Mouse (Mus musculus) midbrain, embryonic 10.5 days (tissue): ENCODE measurements around the gene Pym1. TPM values are rescaled to one million over a fixed set of nuclear protein-coding genes. Genes with fewer than 3 reads are reported as not detected.

Experiments
- DNase-seq: peaks from one replicate; pipeline ENCODE4 v3.0.0-alpha.2; 2017; ENCODE audit warnings: low spot score
- H3K27ac ChIP-seq: fragments of 300-500 bp; sonication (generic); replicated peaks from 2 replicates; pipeline ENCODE4 v1.5.1; 2016; ENCODE audit warnings: mild to moderate bottlenecking
- H3K27me3 ChIP-seq: fragments of 300-500 bp; sonication (generic); 2 replicates; pipeline ENCODE4 v1.6.1; 2016; ENCODE audit warnings: low read depth, mild to moderate bottlenecking; ENCODE audit not compliant: poor library complexity, severe bottlenecking
- H3K36me3 ChIP-seq: fragments of 300-500 bp; sonication (generic); 2 replicates; pipeline ENCODE4 v1.6.1; 2016; ENCODE audit warnings: mild to moderate bottlenecking, moderate library complexity
- H3K4me1 ChIP-seq: fragments of 300-500 bp; sonication (generic); 2 replicates; pipeline ENCODE4 v1.6.1; 2016
- H3K4me3 ChIP-seq: fragments of 300-500 bp; sonication (generic); 2 replicates; pipeline ENCODE4 v1.5.1; 2016; ENCODE audit warnings: mild to moderate bottlenecking, moderate library complexity
- H3K9me3 ChIP-seq: fragments of 300-500 bp; sonication (generic); replicated peaks from 2 replicates; pipeline ENCODE4 v1.6.1; 2016; ENCODE audit warnings: mild to moderate bottlenecking
- WGBS: fragments of 180-500 bp; shearing (Covaris S2); methylation state at CpG from one replicate; pipeline ENCODE4 v1.1.7; 2016; 5-methylcytosine and 5-hydroxymethylcytosine counted together
- polyA plus RNA-seq: library from polyadenylated mRNA; unstranded; fragments of >200 nt; fragmentation: Nextera tagmentation; extraction: Ambion mirVana; gene quantifications from 2 replicates; pipeline ENCODE4 v1.2.1, GENCODE M21; 2016

Gene Pym1
- polyA plus RNA-seq, 1 experiment from 2014 or later = 59.1 TPM

DNA sequence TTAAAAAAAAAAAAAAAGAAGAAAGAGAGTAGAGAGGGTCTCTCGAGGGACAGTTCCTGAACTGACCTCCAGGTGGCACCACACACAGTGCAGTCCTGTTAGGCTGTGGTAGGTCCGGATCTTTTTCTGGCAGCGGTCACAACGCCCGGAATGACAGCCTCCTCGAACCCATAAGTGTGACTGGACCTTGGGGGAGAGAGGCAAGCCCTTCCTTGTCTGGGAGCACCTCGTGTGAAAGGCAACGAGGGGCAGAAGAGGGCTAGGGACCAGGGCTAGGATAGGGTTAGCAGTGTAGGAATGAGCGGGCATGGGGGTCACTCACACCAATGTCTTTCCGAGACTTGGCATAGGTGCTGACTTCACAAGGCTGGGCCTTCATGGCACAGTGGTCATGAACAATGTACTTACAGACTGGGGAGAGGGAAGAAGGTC, 16.7 kb upstream of the Pym1 start:
- WGBS = 18% methylated on average over 10 of the region's 10 CpGs
- Histone ChIP-seq H3K4me1 (peaks cover 4% of the 10 kb centered on the region), H3K27ac (no peak overlapping the region), H3K4me3 (peak overlapping the region; percentile 27; the same call in 1 of the 2 replicates), H3K27me3 (no peaks in the 10 kb centered on the region), H3K36me3 (no peaks in the 10 kb centered on the region), H3K9me3 (no peaks in the 10 kb centered on the region)
- DNase-seq = peak; percentile 67

DNA sequence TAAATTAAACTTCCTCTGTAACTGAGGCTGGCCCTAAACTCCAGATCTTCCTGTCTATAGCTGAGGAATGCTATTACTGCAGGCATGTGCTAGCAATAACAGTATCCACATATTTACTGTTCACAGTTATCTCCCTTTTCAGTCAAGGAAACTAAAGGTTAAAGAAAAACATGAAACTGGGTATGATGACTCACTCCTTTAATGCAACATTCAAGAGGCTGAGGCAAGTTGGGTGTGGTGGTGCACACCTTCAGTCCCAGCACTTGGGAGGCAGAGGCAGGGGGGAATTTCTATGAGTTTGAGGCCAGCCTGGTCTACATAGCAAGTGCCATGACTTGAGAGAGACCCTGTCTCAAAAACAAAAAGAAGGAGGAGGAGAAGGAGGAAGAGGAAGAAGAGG, 15.7 kb upstream of the Pym1 start:
- H3K9me3 ChIP-seq = no peaks in the 10 kb centered on the region
- no peak for DNase-seq

DNA sequence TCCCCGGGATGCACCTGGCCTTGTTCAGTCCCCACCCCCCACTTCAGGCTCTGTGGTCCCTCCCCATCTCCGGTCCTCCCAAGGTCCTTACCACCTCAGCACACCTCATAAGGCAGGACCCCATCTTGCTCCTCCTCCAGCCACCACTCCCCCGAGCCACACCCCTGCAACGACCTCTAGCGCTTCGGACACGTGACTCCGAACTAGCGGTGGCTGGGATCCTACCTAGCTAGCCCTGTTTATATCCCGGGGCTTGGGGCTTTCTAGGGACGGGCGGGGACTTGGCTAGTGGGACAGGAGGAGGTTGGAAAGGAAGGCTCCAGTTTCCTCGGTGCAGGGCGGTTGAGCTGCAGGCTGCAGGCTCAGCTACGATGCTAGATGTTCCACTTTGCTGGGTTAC, 10.3 kb upstream of the Pym1 start:
- peak; percentile 20 for DNase-seq
- Histone ChIP-seq H3K4me3 (peak overlapping the region; percentile 45), H3K27me3 (peaks cover 14% of the 10 kb centered on the region), H3K9me3 (no peaks in the 10 kb centered on the region), H3K36me3 (no peaks in the 10 kb centered on the region), H3K4me1 (peaks cover 10% of the 10 kb centered on the region), H3K27ac (peak overlapping the region; percentile 38; the same call in 1 of the 2 replicates)
- 4% methylated on average over 15 of the region's 15 CpGs for WGBS

More for the DNA sequence above, 15.7 kb upstream of the Pym1 start:
- Histone ChIP-seq H3K36me3 (no peaks in the 10 kb centered on the region), H3K27me3 (no peaks in the 10 kb centered on the region), H3K4me1 (peaks cover 5% of the 10 kb centered on the region), H3K27ac (no peak overlapping the region), H3K4me3 (no peak overlapping the region)

DNA sequence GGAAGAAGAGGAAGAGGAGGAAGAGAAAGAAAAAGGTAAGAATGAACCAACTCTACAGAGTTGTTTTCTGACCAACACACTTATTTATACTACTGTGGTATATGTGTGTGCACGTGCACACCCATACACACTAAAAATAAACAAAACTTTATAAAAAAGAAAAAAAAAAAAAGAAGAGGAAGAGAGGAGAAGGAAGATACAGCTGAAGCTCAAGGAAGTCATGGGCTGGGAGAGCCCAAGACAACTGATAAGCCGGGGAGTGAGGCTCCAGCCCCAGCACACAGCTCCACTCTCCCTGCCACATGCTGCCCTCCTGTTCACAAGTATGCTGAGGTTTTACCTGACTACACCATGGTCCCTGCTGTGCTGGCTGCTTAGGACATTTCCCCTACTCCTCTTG, 7.4 kb upstream of the Pym1 start:
- no peak for DNase-seq
- Histone ChIP-seq H3K4me3 (no peak overlapping the region), H3K4me1 (peaks cover 35% of the 10 kb centered on the region), H3K9me3 (no peaks in the 10 kb centered on the region), H3K27ac (no peak overlapping the region), H3K36me3 (no peaks in the 10 kb centered on the region), H3K27me3 (peaks cover 43% of the 10 kb centered on the region)
- 74% methylated on average over 2 of the region's 2 CpGs for WGBS

DNA sequence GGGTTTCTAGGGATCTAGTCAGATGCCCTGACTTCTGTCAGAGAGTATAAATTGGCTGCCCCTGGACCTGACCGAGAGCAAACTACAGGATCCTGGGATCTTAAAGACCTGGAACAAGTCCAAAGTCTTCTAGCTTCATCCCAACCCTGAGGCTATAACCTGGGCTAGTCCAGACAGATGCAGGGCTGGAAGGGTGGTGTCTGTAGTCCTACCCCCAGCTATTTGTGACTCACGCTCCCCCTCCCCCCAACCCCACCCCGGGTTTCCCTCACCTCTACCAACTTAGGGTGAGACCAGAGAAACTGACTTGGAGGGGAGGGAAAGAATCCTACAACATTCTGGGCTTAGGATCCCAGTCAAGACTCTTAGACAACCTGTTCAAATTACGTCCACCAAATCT, 5.1 kb upstream of the Pym1 start:
- no peak for DNase-seq
- Histone ChIP-seq H3K9me3 (no peaks in the 10 kb centered on the region), H3K36me3 (no peaks in the 10 kb centered on the region), H3K4me3 (no peak overlapping the region), H3K27me3 (peaks cover 57% of the 10 kb centered on the region), H3K27ac (no peak overlapping the region), H3K4me1 (peaks cover 33% of the 10 kb centered on the region)
- 43% methylated on average over 4 of the region's 4 CpGs for WGBS

DNA sequence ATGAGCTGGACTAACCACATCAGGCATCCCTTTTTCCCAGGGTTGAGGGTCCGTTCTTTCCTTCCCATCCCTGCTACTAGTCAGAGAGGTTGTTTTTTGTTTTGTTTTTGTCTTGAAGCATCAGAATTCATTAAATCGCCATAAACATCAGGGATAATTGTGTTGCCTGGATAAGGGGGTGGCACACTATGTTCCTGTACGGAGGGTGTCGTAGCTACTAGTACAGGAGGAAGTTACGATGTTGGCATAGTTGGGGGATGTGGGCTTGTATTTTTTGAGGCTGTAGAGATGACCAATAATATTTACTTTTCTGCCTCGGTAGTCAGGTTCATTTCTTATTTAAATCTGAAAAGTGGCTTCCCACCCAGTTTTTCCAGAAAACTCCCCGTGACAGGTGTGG, 4.5 kb upstream of the Pym1 start:
- Histone ChIP-seq H3K4me1 (peaks cover 34% of the 10 kb centered on the region), H3K36me3 (no peaks in the 10 kb centered on the region), H3K27ac (no peak overlapping the region), H3K9me3 (no peaks in the 10 kb centered on the region), H3K4me3 (peak overlapping the region; percentile 72), H3K27me3 (peaks cover 57% of the 10 kb centered on the region)
- no peak for DNase-seq
- 10% methylated on average over 7 of the region's 7 CpGs for WGBS

DNA sequence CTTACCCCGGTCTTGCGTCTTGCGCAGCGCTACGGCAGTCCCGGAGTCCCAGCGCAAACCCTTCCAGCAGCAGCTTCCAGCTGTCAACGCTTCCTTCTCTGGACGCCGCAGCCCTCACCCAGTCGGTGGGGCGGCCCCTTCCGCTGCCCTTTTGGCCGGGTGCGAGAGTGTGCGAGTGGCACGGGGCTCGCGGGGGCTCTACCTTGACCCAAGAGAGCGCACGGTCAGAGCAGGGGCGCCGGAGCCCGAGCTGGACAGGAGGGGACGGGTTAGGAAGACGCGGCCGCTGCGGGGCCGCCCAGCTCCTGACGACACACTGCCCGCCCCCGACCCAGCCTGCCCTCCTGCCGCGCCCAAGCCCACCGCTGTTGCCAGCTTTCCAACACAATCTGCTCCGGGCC, 3.9 kb upstream of the Pym1 start:
- DNase-seq = peak; percentile 71
- under 1% methylated on average over 36 of the region's 37 CpGs for WGBS
- peaks cover 34% of the 10 kb centered on the region for H3K4me1 ChIP-seq
- no peaks in the 10 kb centered on the region for H3K9me3 ChIP-seq
- H3K4me3 ChIP-seq = peak overlapping the region; percentile 72
- H3K36me3 ChIP-seq = no peaks in the 10 kb centered on the region
- peak overlapping the region; percentile 75 for H3K27ac ChIP-seq
- H3K27me3 ChIP-seq = peaks cover 57% of the 10 kb centered on the region

DNA sequence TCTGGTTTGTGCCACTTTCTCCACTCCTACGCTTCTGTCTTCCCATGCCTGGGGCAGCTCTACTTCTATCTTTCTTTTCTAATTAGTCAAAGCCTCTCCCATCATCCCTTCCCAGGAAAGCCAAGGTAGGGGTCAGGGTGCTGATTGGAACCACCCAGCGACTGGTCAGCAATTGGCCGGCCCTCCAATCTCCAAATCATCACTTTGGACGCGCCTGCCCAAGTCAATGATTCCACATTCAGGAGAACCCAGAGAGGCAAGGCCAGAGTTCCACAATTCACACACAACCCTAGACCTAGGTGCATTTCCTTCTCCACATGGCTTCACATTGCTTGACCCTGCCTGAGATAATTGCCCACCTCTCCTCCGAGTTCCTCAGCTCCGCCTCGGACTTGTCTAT, 3.5 kb upstream of the Pym1 start:
- Histone ChIP-seq H3K36me3 (no peaks in the 10 kb centered on the region), H3K27me3 (peaks cover 57% of the 10 kb centered on the region), H3K27ac (peak overlapping the region; percentile 75), H3K9me3 (no peaks in the 10 kb centered on the region), H3K4me1 (peaks cover 37% of the 10 kb centered on the region), H3K4me3 (peak overlapping the region; percentile 72)
- DNase-seq = no peak
- WGBS = 13% methylated on average over 8 of the region's 8 CpGs

DNA sequence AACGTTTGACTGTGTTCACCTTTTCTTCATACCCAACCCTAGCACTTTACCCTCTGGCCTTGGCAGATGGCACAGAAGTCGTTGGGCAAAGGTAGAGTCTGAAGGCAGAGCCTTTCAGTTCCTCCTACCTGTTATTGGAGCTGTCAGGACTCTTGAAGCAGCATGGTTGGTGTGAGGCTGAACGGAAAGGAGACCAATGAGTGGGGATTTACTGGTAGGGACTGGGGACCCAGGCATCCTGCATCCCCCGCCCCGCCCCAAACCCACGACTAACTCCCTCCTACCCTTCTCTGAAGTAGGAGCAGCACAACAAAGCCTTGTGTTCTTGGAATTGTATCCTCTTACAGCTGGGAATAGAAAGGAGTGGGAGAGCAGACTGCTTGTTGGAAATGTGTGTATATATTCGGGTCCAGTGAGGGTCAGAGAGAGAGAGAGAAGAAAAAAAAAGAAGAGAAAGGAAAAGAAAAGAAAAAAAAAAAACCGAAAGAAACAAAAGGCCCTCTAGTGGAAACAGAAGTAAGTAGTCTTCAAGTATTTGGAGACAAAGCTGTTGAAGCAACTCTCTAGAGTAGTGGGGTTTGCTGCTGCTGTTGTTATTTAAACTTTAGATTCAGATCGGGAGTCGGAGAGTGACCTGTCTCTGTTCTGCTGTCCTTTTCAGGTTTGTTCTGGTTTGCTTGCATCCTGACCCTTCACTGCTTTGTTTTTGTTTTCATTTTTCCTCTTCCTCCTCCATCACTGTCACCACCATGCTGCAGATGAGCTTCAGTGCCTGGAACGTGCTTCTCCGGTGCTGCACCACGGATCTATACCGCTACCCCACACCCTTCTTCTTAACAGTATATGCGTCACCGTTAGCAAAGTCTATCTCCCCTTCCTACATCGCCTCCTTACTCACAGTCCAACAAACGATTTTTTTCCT, 2.7 kb upstream of the Pym1 start, which contains the start of gene Dgka:
Gene Dgka (minus strand): TSS at position 176 of the 922 bp plus-strand sequence.
- Histone ChIP-seq H3K36me3 (no peaks in the 10 kb centered on the region), H3K4me3 (peak within 1 kb of the TSS; percentile 72), H3K9me3 (no peaks in the 10 kb centered on the region), H3K27ac (peak within 1 kb of the TSS; percentile 75), H3K27me3 (peaks cover 57% of the 10 kb centered on the region), H3K4me1 (peaks cover 44% of the 10 kb centered on the region)
- WGBS = 26% methylated on average over 18 of the region's 18 CpGs
- peak; percentile 19 for DNase-seq

DNA sequence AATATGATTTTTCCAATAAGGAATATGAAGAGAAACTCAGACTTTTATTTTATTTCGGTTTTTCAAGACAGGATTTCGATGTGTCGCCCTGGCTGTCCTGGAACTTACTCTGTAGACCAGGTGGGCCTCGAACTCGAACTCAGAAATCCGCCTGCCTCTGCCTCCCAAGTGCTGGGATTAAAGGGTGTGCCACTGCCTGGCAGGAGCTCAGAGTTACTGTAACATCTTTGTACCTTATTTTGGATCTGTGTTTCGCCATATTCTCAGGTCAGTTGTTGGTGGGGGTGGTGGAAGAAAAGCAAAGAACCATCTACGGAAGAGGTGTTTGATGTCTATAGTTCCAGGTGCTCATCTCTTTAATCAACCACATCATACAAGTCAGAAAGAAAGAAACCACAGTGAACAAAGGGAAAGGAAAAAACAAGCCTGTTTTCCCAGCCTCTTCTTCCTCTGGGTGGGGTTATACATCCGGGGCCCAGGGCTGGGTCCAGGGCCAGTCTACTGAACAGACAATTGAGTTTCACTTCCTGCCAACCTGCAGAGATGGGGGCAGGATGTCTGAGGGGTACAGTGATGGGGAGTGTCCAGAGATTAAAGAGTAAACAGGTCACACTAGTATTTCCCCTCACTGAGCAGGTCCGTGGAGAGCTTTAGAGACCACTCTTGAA, 1.6 kb upstream of the Pym1 start:
- Histone ChIP-seq H3K27ac (no peak overlapping the region), H3K27me3 (peaks cover 57% of the 10 kb centered on the region), H3K9me3 (no peaks in the 10 kb centered on the region), H3K4me1 (peaks cover 50% of the 10 kb centered on the region), H3K4me3 (no peak overlapping the region), H3K36me3 (no peaks in the 10 kb centered on the region)
- no peak for DNase-seq
- 92% methylated on average over 10 of the region's 10 CpGs for WGBS

DNA sequence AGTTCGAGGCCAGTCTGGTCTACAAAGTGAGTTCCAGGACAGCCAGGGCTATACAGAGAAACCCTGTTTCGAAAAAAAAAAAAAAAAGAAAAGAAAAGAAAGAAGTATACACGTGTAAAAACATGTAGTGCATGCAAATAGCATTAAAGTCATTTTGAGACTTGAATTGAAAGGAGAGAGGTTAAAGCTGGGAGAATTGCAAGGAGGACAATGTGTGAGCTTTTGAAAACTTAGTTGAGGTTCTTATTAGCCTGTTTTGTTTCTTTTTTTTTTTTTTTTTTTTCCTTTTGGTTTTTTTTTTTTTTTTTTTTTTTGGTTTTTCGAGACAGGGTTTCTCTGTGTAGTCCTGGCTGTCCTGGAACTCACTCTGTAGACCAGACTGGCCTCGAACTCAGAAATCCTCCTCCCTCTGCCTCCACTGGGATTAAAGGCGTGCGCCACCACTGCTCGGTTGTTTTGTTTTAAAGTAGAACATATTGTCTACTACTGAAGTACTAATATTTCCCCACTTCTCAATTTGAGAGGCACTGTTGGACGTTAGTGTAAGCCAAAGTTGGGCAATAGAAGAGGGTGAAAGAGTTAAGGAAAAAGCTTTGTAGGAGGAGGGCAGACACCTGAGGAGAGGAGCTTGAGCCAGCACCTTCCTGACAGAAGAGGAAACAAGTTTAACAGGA, 580 bp upstream of the Pym1 start:
- no peak for DNase-seq
- 38% methylated on average over 9 of the region's 9 CpGs for WGBS
- H3K4me1 ChIP-seq = peaks cover 50% of the 10 kb centered on the region
- H3K9me3 ChIP-seq = no peaks in the 10 kb centered on the region
- H3K36me3 ChIP-seq = peaks cover 3% of the 10 kb centered on the region
- H3K27ac ChIP-seq = peak overlapping the region; percentile 97
- peaks cover 46% of the 10 kb centered on the region for H3K27me3 ChIP-seq
- peak overlapping the region; percentile 85 for H3K4me3 ChIP-seq

DNA sequence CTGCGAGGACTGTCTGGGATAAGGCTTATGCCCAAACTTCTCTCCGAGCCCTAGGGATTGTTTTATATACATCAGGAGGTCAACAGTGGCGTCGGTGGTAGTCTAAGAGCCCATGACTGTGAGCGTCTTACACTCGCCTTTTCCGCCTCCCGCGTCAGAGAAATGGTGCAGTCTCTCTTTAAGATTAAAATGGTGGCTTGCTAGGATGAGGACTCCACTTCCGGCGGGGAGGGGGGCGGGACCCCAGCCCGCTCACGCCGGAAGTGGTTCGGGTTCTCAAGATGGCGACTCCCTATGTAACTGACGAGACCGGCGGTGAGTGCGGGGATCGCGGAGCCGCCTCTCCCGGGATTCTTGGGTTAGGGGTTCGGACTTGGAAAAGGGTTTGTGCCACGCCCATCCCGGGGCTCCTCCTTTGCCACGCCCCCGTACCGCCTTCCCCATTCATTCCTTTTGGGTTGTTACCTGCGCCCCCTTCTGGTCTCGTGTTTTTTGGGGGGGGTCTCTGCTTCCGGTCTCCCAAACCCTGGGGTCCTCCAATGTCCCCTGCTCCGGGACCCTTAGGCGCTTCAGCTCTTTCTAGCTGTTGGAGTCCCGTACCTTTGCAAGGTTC, 669 bp downstream of the Pym1 start:
- peaks cover 34% of the 10 kb centered on the region for H3K27me3 ChIP-seq
- H3K4me1 ChIP-seq = peaks cover 42% of the 10 kb centered on the region
- WGBS = 0% methylated on average over 37 of the region's 37 CpGs
- peak overlapping the region; percentile 97 for H3K27ac ChIP-seq
- H3K9me3 ChIP-seq = no peaks in the 10 kb centered on the region
- peak; percentile 93 for DNase-seq
- peak overlapping the region; percentile 85 for H3K4me3 ChIP-seq
- peaks cover 16% of the 10 kb centered on the region for H3K36me3 ChIP-seq
